12 mouse cellular contexts compared by ENCODE assay signal in the genomic region with DNA sequence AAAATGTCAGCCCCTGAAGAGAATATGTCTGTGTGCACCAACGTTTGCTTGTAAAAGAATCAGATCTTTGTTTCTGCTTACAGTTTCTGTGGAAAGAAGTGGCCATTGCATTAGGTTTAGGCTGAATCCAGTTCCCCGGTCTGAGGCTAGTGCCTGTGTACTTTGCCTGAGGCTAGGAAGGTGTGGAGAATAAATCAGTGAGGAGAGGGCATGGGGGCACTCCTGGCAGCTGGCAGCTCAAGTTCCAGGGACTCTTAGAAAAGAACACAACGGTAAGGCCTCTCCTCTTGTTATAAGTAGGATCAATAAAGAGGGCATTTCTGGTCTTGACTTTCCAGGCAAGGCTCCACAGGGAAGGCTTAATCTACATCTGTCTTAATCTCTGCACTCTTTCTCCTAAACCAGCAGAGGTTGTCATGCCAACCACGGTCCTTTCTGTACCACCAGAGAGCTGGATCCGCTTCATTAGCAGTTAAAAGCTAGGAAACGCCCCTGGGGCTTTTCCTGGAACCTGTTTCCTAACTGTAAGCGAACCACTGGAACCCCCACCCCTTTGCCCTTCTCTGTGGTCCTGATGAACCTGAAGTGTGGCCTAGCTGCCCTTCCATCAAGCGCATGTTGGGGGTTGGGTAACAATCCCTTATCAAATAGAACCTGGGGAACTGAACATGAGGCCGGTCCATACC. TPM values are rescaled to one million over a fixed set of nuclear protein-coding genes. Genes with fewer than 3 reads are reported as not detected.
A peak's percentile ranks its signal among the peaks of the same experiment; 100 is the strongest.
DNase-seq lines count a peak whose midpoint lies in the region; ATAC-seq lines count a peak whose summit lies in the region.
"Had no signal": no experiment of that assay in that cellular context is flagged by ENCODE, and none has a peak within 500 bp of the region (broad histone marks: within the 10 kb centered on the region; RNA-seq: fewer than 3 reads in every experiment).

No protein-coding gene starts in this region.

- H3K9ac ChIP-seq in limb, embryonic 11.5 days (ENCODE audit: low read length): no peak overlapping the region
- no peak overlapping the region for H3K9ac ChIP-seq in neural tube, embryonic 14.5 days (replicated peaks; ENCODE audit: low read depth, low read length)
- H3K9ac ChIP-seq: embryonic facial prominence, embryonic 12.5 days; limb, embryonic 15.5 days had no signal

- WGBS in forebrain, embryonic 10.5 days: 17% methylated on average over 9 of the region's 9 CpGs
- 38% methylated on average over 9 of the region's 9 CpGs for WGBS in limb, embryonic 11.5 days
- 20% methylated on average over 9 of the region's 9 CpGs for WGBS in neural tube, embryonic 14.5 days

- peak overlapping the region; percentile 86 for H3K27ac ChIP-seq in forebrain, embryonic 10.5 days
- H3K27ac ChIP-seq in limb, embryonic 11.5 days (replicated peaks; ENCODE audit: low read depth, low read length): no peak overlapping the region
- peak overlapping the region; percentile 35; the same call in 1 of the 2 replicates for H3K27ac ChIP-seq in neural tube, embryonic 14.5 days (ENCODE audit: low read depth, low read length)
- H3K27ac ChIP-seq: embryonic facial prominence, embryonic 12.5 days; limb, embryonic 15.5 days had no signal

- H3K27me3 ChIP-seq in megakaryocyte, embryonic 14.5 days (replicated peaks): no peaks in the 10 kb centered on the region
- H3K27me3 ChIP-seq in forebrain, embryonic 10.5 days (ENCODE audit: poor library complexity, severe bottlenecking): 0 out of 2 replicates have a peak, but pooled peaks cover 4% of the 10 kb centered on the region
- no peaks in the 10 kb centered on the region for H3K27me3 ChIP-seq in limb, embryonic 11.5 days (ENCODE audit: control insufficient read depth, insufficient read depth, low read length)
- H3K27me3 ChIP-seq in neural tube, embryonic 14.5 days (ENCODE audit: control insufficient read depth, insufficient read depth, low read length): no peaks in the 10 kb centered on the region
- H3K27me3 ChIP-seq: embryonic facial prominence, embryonic 12.5 days; limb, embryonic 15.5 days had no signal

- H3K4me1 ChIP-seq in megakaryocyte, embryonic 14.5 days: peaks cover 66% of the 10 kb centered on the region
- H3K4me1 ChIP-seq in forebrain, embryonic 10.5 days: peaks cover 47% of the 10 kb centered on the region
- no peaks in the 10 kb centered on the region; the same call in 1 of the 2 replicates for H3K4me1 ChIP-seq in limb, embryonic 11.5 days (ENCODE audit: control insufficient read depth, insufficient read depth, low read length)
- H3K4me1 ChIP-seq in neural tube, embryonic 14.5 days (ENCODE audit: control insufficient read depth, insufficient read depth, low read length): peaks cover 10% of the 10 kb centered on the region

- no peak overlapping the region for H3K4me2 ChIP-seq in limb, embryonic 11.5 days (ENCODE audit: low read depth, severe bottlenecking)
- H3K4me2 ChIP-seq in neural tube, embryonic 14.5 days (ENCODE audit: low read depth, low read length): no peak overlapping the region
- H3K4me2 ChIP-seq: embryonic facial prominence, embryonic 12.5 days; limb, embryonic 15.5 days had no signal

- peak overlapping the region; percentile 94 for H3K4me3 ChIP-seq in megakaryocyte, embryonic 14.5 days (replicated peaks)
- 0 out of 2 replicates have a peak overlapping the region, but pooled peaks have one; percentile 3 for H3K4me3 ChIP-seq in forebrain, embryonic 10.5 days
- no peak overlapping the region for H3K4me3 ChIP-seq in limb, embryonic 11.5 days (ENCODE audit: low read depth, low read length)
- H3K4me3 ChIP-seq in neural tube, embryonic 14.5 days (ENCODE audit: low read depth, low read length): no peak overlapping the region
- H3K4me3 ChIP-seq: embryonic facial prominence, embryonic 12.5 days; limb, embryonic 15.5 days; myocyte had no signal

- H3K9me3 ChIP-seq in megakaryocyte, embryonic 14.5 days: no peaks in the 10 kb centered on the region
- H3K9me3 ChIP-seq in forebrain, embryonic 10.5 days: no peaks in the 10 kb centered on the region
- H3K9me3 ChIP-seq in limb, embryonic 11.5 days (ENCODE audit: control insufficient read depth, low read length): no peaks in the 10 kb centered on the region
- H3K9me3 ChIP-seq in neural tube, embryonic 14.5 days (ENCODE audit: control insufficient read depth, low read length): no peaks in the 10 kb centered on the region
- H3K9me3 ChIP-seq: embryonic facial prominence, embryonic 12.5 days; limb, embryonic 15.5 days had no signal

- peak; percentile 64 for DNase-seq in forebrain, embryonic 10.5 days (ENCODE audit: extremely low spot score, low spot score)
- peak; percentile 38 for DNase-seq in limb, embryonic 11.5 days (ENCODE audit: low spot score)
- DNase-seq in urinary bladder, postnatal 4 days (ENCODE audit: low spot score in 2 of 2): no peak
- no peak for DNase-seq in ovary, postnatal 36 days (ENCODE audit: low spot score)

- ATAC-seq in megakaryocyte, adult 5-6 weeks (ENCODE audit: poor library complexity, severe bottlenecking): no peak
- ATAC-seq in limb, embryonic 11.5 days (ENCODE audit: insufficient number of reproducible peaks, low FRiP score, low TSS enrichment, low read depth): no peak
- ATAC-seq in neural tube, embryonic 14.5 days (ENCODE audit: low read depth): peak; percentile 78
- ATAC-seq in erythroid progenitor cell, adult 5-6 weeks (replicated peaks; ENCODE audit: low FRiP score, poor library complexity, severe bottlenecking): no peak
- ATAC-seq: intestine, embryonic 16.5 days had no signal

- H3K36me3 ChIP-seq in megakaryocyte, embryonic 14.5 days (replicated peaks; ENCODE audit: low read length): peaks cover 84% of the 10 kb centered on the region
- H3K36me3 ChIP-seq in forebrain, embryonic 10.5 days (replicated peaks): no peaks in the 10 kb centered on the region
- no peaks in the 10 kb centered on the region for H3K36me3 ChIP-seq in limb, embryonic 11.5 days (ENCODE audit: control insufficient read depth, insufficient read depth, low read length)
- H3K36me3 ChIP-seq in neural tube, embryonic 14.5 days (ENCODE audit: control insufficient read depth, insufficient read depth, low read length): no peaks in the 10 kb centered on the region
- H3K36me3 ChIP-seq: embryonic facial prominence, embryonic 12.5 days; limb, embryonic 15.5 days had no signal

RNA-seq across cellular contexts. Expression of a gene that starts 4.3 kb away (rescaled TPM):
- 8.0 and 32.0 TPM in 2 replicates for polyA plus RNA-seq in megakaryocyte, embryonic 14.5 days (2012; ENCODE audit: insufficient read depth, low replicate concordance)
- 74.2 and 74.8 TPM in 2 replicates for total RNA-seq in megakaryocyte, adult 5-6 weeks (2015)
- 95.7 and 112 TPM in 2 replicates for total RNA-seq in megakaryocyte, adult 5-6 weeks (2017)
- polyA plus RNA-seq in forebrain, embryonic 10.5 days (2016; fragmentation: Nextera tagmentation; extraction: Ambion mirVana): 2.2 and 3.5 TPM in 2 replicates
- 3.0 and 4.2 TPM in 2 replicates for polyA plus RNA-seq in limb, embryonic 11.5 days (2014; fragmentation: Nextera tagmentation; extraction: Ambion mirVana)
- polyA plus RNA-seq in neural tube, embryonic 14.5 days (2014; fragmentation: Nextera tagmentation; extraction: Ambion mirVana): 1.6 and 2.0 TPM in 2 replicates
- total RNA-seq in erythroid progenitor cell, adult 5-6 weeks (2015; ENCODE audit: low replicate concordance): 22.3 and 27.7 TPM in 2 replicates
- 26.3 TPM in 2 replicates for total RNA-seq in erythroid progenitor cell, adult 5-6 weeks (2017; ENCODE audit: low replicate concordance)

RNA-seq across cellular contexts. Expression of a gene that starts 58.8 kb away (rescaled TPM):
- 5.9 and 25.2 TPM in 2 replicates for polyA plus RNA-seq in megakaryocyte, embryonic 14.5 days (2012; ENCODE audit: insufficient read depth, low replicate concordance)
- total RNA-seq in megakaryocyte, adult 5-6 weeks (2015): 107 and 129 TPM in 2 replicates
- 102 and 112 TPM in 2 replicates for total RNA-seq in megakaryocyte, adult 5-6 weeks (2017)
- 90.1 and 92.3 TPM in 2 replicates for polyA plus RNA-seq in forebrain, embryonic 10.5 days (2016; fragmentation: Nextera tagmentation; extraction: Ambion mirVana)
- polyA plus RNA-seq in limb, embryonic 11.5 days (2014; fragmentation: Nextera tagmentation; extraction: Ambion mirVana): 99.3 and 99.8 TPM in 2 replicates
- polyA plus RNA-seq in neural tube, embryonic 14.5 days (2014; fragmentation: Nextera tagmentation; extraction: Ambion mirVana): 123 and 132 TPM in 2 replicates
- 75.0 and 88.0 TPM in 2 replicates for total RNA-seq in erythroid progenitor cell, adult 5-6 weeks (2015; ENCODE audit: low replicate concordance)
- 58.6 and 69.3 TPM in 2 replicates for total RNA-seq in erythroid progenitor cell, adult 5-6 weeks (2017; ENCODE audit: low replicate concordance)

Comparison
In these comparisons a context has a peak if more than half of its experiments do, and no peak if none do; other contexts are left out.
1. H3K4me3 ChIP-seq: peak in megakaryocyte, embryonic 14.5 days (single experiment) and forebrain, embryonic 10.5 days (single experiment); none in limb, embryonic 11.5 days (single experiment) and neural tube, embryonic 14.5 days (single experiment).
2. DNase-seq: peak in forebrain, embryonic 10.5 days (single experiment) and limb, embryonic 11.5 days (single experiment); none in urinary bladder, postnatal 4 days (0 of 2) and ovary, postnatal 36 days (single experiment).